Mouse (Mus musculus) left cerebral cortex, adult 11 months (tissue): ENCODE results near the gene 6330409D20Rik.

Experiments
- DNase-seq: peaks from one replicate; pipeline ENCODE4 v3.0.0; 2022; ENCODE audit warnings: low spot score

The 6330409D20Rik gene

GRCm38 (mm10) chr2:32694691-32695090 lies 46.1 kb downstream of the 6330409D20Rik start:
- DNase-seq: no peak

DNA sequence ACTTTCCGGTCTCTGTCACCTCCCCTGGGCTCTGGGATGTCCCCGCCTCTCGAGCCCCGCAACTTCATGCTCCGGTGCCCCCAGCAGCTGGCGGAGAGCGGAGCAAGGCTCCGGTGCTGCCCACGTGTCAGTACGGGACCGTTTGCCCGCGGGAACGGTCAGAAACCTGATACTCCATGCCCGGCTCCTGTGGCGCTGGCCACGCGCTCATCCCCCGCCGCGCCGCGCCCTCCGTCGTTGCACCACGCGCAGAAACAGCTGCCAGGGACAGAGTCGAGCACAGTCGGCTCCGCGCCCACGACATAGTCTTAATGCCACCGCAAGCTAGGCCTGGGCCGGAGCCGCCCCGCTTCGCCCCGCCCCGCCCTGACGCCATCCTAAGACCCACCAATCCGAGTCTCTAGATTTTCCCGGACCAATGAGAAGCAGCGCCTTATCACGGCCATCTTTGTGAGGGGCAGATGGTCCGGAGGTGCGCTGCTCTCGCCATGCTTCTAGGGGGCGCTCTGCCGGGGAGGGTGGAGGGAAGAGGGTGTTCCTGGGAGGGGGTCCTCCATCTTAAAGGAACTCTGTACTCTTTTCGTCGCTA lies 46.9 kb downstream of the 6330409D20Rik start:
- DNase-seq: peak; percentile 92

- no peak for DNase-seq
Observed at GRCm38 (mm10) chr2:32693282-32693681, 47.5 kb downstream of the 6330409D20Rik start.

DNA sequence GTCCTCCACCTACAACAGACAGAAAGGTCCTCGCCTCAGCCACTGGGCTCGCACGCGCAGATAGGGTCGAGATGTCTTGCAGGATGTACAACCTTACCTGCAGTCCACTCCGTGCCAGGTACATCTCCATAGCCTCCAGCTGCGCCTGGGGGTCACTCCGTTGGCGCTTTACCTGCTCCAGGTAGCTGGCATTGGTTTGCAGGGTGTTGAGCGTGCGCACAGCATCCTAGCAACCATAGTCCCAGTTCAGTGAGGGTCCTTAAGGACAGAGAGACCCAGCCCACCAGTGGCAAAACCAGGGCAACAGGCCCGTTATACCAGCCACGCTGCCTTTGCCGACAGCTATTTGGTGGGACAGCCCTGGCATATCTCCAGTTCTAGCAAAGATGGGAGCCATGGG lies 48.3 kb downstream of the 6330409D20Rik start:
- DNase-seq: no peak

DNA sequence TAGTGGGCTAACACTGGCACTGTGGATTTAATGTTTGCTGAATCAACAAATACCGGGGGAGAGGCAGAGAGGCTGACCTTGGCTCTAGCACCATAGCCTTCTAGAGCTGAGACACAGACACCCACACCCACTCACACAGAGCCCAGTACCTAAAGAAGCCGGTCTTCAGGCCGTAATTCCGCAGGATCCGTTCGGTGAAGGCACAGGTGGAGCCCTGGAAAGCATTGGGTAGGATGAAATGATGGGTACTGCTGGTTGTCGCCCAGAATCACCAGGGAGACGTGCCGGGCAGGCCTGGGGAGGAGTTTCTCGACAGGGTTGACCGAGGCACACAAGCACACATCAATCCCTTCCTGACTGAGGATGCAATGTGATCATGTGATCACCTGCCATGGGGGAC lies 49.8 kb downstream of the 6330409D20Rik start:
- no peak for DNase-seq

GRCm38 (mm10) chr2:32689420-32689819 lies 51.4 kb downstream of the 6330409D20Rik start:
- peak; percentile 77 for DNase-seq

DNA sequence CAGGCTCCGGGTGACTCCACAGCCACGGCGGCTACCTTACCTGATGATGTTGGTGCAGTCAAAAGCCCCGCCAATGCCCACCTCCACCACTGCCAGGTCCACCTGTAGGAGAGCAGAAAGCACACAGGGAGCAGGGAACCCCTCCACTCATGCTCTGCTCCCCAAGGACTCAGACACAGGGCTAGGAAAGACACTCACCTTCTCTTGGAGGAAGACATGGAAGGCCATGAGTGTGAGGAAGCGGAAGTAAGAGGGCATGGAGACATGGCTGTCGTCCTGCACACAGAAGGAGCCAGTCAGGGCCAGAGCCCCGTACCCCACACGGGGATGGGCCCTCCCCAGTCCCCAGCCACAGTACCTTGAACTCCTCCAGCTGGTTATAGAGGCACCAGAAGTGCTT lies 53.3 kb downstream of the 6330409D20Rik start:
- no peak for DNase-seq

- no peak for DNase-seq
Observed at GRCm38 (mm10) chr2:32686640-32687039, 54.2 kb downstream of the 6330409D20Rik start.

DNA sequence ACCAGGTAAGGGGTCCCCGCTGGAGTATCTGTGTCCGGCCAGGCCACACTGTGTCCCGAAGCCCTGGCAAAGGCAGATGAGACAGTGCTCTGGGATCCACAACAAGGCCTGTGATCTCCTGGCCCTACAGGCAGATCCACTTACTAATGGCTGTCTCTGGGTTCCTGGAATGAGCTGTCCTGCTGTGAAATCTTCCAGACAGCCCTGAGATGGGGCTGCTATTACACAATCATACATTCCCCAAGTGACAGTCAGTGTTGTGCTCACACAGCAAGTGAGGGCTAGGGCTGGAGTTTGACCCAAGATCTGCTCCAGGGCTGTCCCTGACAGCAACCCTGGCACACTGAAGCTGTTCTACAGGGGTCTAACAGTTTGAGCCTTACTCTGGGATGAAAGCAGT lies 55.0 kb downstream of the 6330409D20Rik start:
- no peak for DNase-seq

- no peak for DNase-seq
Observed at GRCm38 (mm10) chr2:32684681-32685428, 56.0 kb downstream of the 6330409D20Rik start.

GRCm38 (mm10) chr2:32683701-32684100 lies 57.1 kb downstream of the 6330409D20Rik start:
- DNase-seq: no peak

DNA sequence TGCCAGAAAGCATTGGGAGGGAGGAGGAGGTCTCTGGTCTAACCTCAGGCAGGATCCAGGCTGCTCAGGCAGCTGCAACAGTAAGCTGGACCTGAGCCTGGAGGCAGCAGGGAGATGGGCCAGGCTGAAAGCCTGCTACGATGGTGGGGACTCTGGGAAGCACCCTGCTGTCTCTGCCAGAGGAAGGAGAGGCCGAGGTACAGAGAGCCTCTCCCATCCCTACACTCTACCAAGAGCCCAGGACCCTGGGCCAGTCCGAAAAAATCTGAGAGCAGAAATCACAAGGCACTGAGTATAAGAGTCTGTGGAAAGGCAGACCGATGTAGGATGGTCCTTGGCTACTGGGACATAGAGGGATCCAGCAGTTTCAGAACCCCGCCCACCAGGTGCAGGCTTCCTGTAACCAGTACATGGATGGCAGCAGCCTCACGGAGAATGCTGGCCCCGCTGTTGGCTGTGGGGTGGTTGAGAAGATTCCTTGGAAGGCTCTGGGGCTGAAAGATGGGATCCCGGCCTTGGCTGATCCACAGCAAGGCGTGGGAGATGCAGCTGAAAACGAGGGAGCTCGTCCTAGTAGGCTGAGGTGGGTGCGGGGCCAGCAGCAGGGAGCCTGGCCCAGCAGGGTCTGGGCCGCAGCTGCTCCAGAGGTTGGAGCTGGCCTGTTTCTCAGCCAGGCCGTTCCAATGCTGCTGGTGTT lies 57.9 kb downstream of the 6330409D20Rik start:
- no peak for DNase-seq
